Mouse (Mus musculus) ovary, postnatal 36 days (tissue): Measurements from ENCODE around the gene Gm17660.

Experiments used
- DNase-seq: peaks from one replicate; pipeline ENCODE4 v3.0.0; 2022; ENCODE audit warnings: low spot score, mixed read lengths

The Gm17660 gene

GRCm38 (mm10) chr5:104077508-104077907, at the start of gene Gm17660:
Gene Gm17660, minus strand, starts transcription at chr5:104077608.
- DNase-seq: no peak

GRCm38 (mm10) chr5:104126561-104127320, 49.3 kb upstream of the Gm17660 start:
- DNase-seq: no peak

GRCm38 (mm10) chr5:104124016-104124658, 46.7 kb upstream of the Gm17660 start:
- DNase-seq: no peak

GRCm38 (mm10) chr5:104115890-104116289, 38.5 kb upstream of the Gm17660 start:
- DNase-seq: no peak

- DNase-seq: peak; percentile 50
Observed at GRCm38 (mm10) chr5:104115118-104115517, 37.7 kb upstream of the Gm17660 start.

GRCm38 (mm10) chr5:104113491-104114172, 36.2 kb upstream of the Gm17660 start, which contains the start of gene Sparcl1:
Gene Sparcl1, minus strand, starts transcription at chr5:104113733.
- no peak for DNase-seq

- no peak for DNase-seq
Observed at GRCm38 (mm10) chr5:104112511-104112910, 35.1 kb upstream of the Gm17660 start.

- no peak for DNase-seq
Observed at GRCm38 (mm10) chr5:104112016-104112415, 34.6 kb upstream of the Gm17660 start.

- no peak for DNase-seq
Observed at GRCm38 (mm10) chr5:104110171-104110920, 32.9 kb upstream of the Gm17660 start.

GRCm38 (mm10) chr5:104109516-104109915, 32.1 kb upstream of the Gm17660 start:
- DNase-seq: no peak

- no peak for DNase-seq
Observed at GRCm38 (mm10) chr5:104108879-104109369, 31.5 kb upstream of the Gm17660 start.

GRCm38 (mm10) chr5:104108127-104108875, 30.9 kb upstream of the Gm17660 start:
- DNase-seq: no peak

GRCm38 (mm10) chr5:104104111-104104510, 26.7 kb upstream of the Gm17660 start:
- no peak for DNase-seq

- no peak for DNase-seq
Observed at GRCm38 (mm10) chr5:104103171-104103570, 25.8 kb upstream of the Gm17660 start.

- DNase-seq: no peak
Observed at GRCm38 (mm10) chr5:104101678-104102531, 24.5 kb upstream of the Gm17660 start.

GRCm38 (mm10) chr5:104096078-104096938, 18.9 kb upstream of the Gm17660 start:
- no peak for DNase-seq

- no peak for DNase-seq
Observed at GRCm38 (mm10) chr5:104095416-104096077, 18.1 kb upstream of the Gm17660 start.

GRCm38 (mm10) chr5:104089751-104090150, 12.3 kb upstream of the Gm17660 start:
- no peak for DNase-seq

- DNase-seq: no peak
Observed at GRCm38 (mm10) chr5:104085366-104085765, 8.0 kb upstream of the Gm17660 start.
